Mouse (Mus musculus) thymus, adult 2 months (tissue): ENCODE results near the gene Ptprg.

ENCODE experiments used
- CTCF ChIP-seq: fragments of 200-500 bp; IDR thresholded peaks from 2 replicates; pipeline ENCODE4 v1.5.1; 2012; ENCODE audit warnings: mild to moderate bottlenecking, control low read depth, low read length, moderate library complexity, borderline replicate concordance; ENCODE audit not compliant: control insufficient read depth, poor library complexity, insufficient read depth; ENCODE audit errors: extremely low read depth
- POLR2A ChIP-seq: fragments of 200-500 bp; IDR thresholded peaks from 2 replicates; pipeline ENCODE4 v1.6.1; 2012; ENCODE audit warnings: mild to moderate bottlenecking, low read length, control low read depth, moderate library complexity; ENCODE audit not compliant: control insufficient read depth, poor library complexity, insufficient read depth; ENCODE audit errors: extremely low read depth

GRCm38 (mm10) chr14:11682441-11682840 is 129.1 kb downstream of the Ptprg start:
- TF ChIP-seq CTCF (no peak), POLR2A (no peak)
